Mouse (Mus musculus) ES-E14 (cell line): ENCODE data around the gene Ubtd1.

ENCODE experiments used
- HCFC1 ChIP-seq: IDR thresholded peaks from 2 replicates; pipeline ENCODE4 v1.6.1; 2012; ENCODE audit warnings: low read length, inconsistent platforms, borderline replicate concordance; ENCODE audit not compliant: insufficient read depth
- MAFK ChIP-seq: IDR thresholded peaks from 2 replicates; pipeline ENCODE4 v1.6.1; 2014; ENCODE audit warnings: mild to moderate bottlenecking, low read depth, low read length, inconsistent platforms; ENCODE audit not compliant: insufficient read depth

DNA sequence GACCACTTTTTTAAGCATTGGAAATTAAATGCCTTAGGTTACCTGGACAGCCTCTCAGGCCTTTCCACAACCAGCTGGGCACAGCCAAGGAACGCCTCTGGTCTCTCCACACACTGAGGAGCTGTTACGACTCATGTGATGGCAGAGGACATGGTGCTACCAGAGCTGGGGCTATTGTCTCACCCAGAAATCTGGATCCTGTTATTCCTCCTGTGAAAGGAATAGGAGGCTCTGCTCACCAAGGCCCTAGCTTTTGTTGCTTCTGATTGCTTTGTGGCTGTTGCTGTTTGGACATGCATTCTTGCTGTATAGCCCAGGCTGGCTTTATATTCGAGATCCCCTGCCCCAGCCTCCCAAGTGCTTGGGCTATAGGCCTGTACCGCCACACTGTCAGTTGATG, 34.7 kb downstream of the Ubtd1 start:
- no peak for TF ChIP-seq MAFK
- no peak for TF ChIP-seq HCFC1
